Mouse (Mus musculus): ENCODE data around the gene Etnk1. TPM values are rescaled to one million over a fixed set of nuclear protein-coding genes. Genes with fewer than 3 reads are reported as not detected.
"Not testable (repeated sequence)": the region's sequence is repeated elsewhere in the genome, so short reads cannot be mapped to it uniquely, and the experiment has no call there.

Etnk1 gene
- total RNA-seq, 2 experiments from 2014 or later: 173 to 175 TPM

DNA sequence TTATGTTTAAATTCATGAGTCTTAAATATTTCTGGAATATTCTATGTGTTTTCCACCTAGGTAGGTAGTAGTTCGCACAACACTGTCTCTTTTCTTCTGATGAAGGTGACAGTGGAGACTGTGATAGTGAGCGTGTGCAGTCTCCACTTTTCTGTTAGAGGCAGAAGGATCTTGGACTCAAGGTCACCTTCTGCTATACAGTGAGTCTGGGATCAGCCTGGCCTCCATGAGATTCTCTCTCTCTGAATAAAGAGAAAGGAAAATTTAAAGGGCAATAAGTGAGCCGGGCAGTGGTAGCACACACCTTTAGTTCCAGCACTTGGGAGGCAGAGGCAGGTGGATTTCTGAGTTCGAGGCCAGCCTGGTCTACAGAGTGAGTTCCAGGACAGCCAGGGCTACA lies 24.2 kb upstream of the Etnk1 start:
- TF ChIP-seq CTCF (conservative IDR thresholded peaks at IDR 0.05): no peak
- no peak overlapping the region for H3K27ac ChIP-seq
- no peak for DNase-seq (ENCODE audit: low spot score in 2 of 2)
- H3K4me3 ChIP-seq: no peak overlapping the region

DNA sequence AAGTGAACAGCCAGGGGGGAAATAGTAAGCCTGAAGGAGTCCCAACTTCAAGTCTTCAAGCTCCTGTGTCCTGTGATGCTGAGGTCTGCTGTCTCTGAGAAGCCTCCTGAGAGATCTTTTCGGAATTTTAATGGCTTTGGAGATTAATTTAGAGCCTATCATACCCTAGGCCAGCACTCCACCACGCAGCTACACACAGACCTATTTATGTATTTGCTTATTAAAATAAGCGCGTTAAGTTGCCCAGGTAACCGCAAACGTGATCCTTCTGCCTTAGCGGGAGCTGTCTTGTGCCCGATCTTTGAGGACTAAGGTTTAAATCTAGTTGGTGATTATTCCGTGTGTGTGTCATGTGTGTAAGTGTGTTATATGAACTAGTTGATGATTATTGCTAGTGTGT lies 23.7 kb upstream of the Etnk1 start:
- no peak for DNase-seq (ENCODE audit: low spot score in 2 of 2)
- no peak overlapping the region for H3K27ac ChIP-seq
- H3K4me3 ChIP-seq: peak overlapping the region; percentile 62
- no peak for TF ChIP-seq CTCF (conservative IDR thresholded peaks at IDR 0.05)

GRCm38 (mm10) chr6:143143775-143144273 lies 23.2 kb upstream of the Etnk1 start:
- DNase-seq (ENCODE audit: low spot score in 2 of 2): no peak
- Histone ChIP-seq H3K27ac (peak overlapping the region; percentile 64; the same call in 1 of the 2 replicates), H3K4me3 (peak overlapping the region; percentile 62)
- TF ChIP-seq CTCF (conservative IDR thresholded peaks at IDR 0.05): 0 out of 2 replicates have a peak, but pooled peaks have one; percentile 20

- Histone ChIP-seq H3K4me3 (no peak overlapping the region), H3K27ac (no peak overlapping the region)
- no peak for TF ChIP-seq CTCF (conservative IDR thresholded peaks at IDR 0.05)
- no peak for DNase-seq (ENCODE audit: low spot score in 2 of 2)
These were observed 22.5 kb upstream of the Etnk1 start for GRCm38 (mm10) chr6:143144556-143144955.

GRCm38 (mm10) chr6:143145051-143145450 lies 22.0 kb upstream of the Etnk1 start:
- no peak for TF ChIP-seq CTCF (conservative IDR thresholded peaks at IDR 0.05)
- Histone ChIP-seq H3K4me3 (no peak overlapping the region), H3K27ac (no peak overlapping the region)
- DNase-seq (ENCODE audit: low spot score in 2 of 2): no peak

- H3K27ac ChIP-seq: no peak overlapping the region
- DNase-seq (ENCODE audit: low spot score in 2 of 2): no peak
- no peak for TF ChIP-seq CTCF (conservative IDR thresholded peaks at IDR 0.05)
- no peak overlapping the region for H3K4me3 ChIP-seq
These were observed 20.3 kb upstream of the Etnk1 start for GRCm38 (mm10) chr6:143146756-143147155.

- no peak for DNase-seq (ENCODE audit: low spot score in 2 of 2)
- H3K4me3 ChIP-seq: no peak overlapping the region
- no peak for TF ChIP-seq CTCF (conservative IDR thresholded peaks at IDR 0.05)
- H3K27ac ChIP-seq: no peak overlapping the region
These were observed 18.2 kb upstream of the Etnk1 start for GRCm38 (mm10) chr6:143148868-143149267.

DNA sequence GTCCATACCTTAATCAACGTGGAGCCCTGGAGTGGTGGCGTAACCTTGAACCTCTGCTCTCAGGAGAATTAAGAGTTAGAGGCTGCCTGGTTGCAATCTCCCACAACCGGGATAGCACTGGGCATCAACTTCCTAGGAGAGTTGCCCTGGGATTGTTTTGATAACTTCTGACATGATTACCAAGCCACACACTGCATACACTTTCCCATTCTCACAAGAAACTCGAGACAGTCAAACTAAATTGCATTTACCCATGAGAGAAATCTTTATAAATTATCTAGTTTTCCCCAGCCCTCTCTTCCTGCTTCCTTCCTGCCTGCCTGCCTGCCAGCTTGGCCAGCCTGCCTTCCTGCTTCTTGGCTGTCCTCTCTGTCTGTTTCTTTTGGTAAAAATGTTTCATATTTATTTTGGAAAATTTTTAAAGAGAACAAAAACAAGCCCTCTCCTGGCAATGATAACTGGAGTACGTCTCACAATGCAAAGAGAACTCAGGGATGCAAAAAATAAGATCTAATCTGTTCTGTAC lies 17.2 kb upstream of the Etnk1 start:
- Histone ChIP-seq H3K27ac (no peak overlapping the region), H3K4me3 (no peak overlapping the region)
- DNase-seq (ENCODE audit: low spot score in 2 of 2): no peak
- TF ChIP-seq CTCF (conservative IDR thresholded peaks at IDR 0.05): no peak

DNA sequence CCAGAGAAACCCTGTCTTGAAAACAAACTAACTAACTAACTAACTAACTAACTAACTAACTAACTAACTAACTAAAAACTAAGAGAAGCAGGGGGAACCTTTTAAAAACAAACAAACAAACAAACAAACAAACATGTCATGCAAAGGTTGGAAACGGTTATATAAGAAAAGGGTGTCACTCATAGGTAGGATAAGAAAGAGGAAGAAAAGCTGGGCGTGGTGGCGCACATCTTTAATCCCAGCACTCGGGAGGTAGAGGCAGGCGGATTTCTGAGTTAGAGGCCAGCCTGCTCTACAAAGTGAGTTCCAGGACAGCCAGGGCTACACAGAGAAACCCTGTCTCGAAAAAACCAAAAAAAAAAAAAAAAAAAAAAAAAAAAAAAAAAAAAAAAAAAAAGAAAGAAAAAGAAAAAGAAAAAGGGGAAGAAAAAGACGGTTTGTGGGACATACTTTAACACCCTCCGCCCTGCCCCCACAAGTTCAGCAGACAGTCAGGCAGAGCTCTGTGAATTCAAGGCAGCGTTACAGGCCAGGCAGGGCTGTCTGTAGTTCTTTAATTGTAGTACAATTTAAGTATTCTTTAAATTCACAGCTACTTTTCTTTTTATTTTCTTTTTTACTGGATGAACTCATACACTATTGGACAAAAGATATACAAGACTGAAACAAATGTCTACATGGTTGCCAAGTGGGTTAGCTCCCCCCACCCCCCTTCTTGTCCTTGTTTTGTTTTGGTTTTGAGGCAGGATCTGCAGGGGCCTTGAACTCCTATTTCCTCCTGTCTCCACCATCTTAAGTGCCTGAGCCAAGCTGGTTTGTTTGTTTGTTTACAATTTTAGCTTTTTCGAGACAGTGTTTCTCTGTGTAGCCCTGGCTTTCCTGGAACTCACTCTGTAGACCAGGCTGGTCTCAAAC lies 15.7 kb upstream of the Etnk1 start:
- H3K27ac ChIP-seq; DNase-seq (ENCODE audit: low spot score in 2 of 2); H3K4me3 ChIP-seq: not testable (repeated sequence)

DNA sequence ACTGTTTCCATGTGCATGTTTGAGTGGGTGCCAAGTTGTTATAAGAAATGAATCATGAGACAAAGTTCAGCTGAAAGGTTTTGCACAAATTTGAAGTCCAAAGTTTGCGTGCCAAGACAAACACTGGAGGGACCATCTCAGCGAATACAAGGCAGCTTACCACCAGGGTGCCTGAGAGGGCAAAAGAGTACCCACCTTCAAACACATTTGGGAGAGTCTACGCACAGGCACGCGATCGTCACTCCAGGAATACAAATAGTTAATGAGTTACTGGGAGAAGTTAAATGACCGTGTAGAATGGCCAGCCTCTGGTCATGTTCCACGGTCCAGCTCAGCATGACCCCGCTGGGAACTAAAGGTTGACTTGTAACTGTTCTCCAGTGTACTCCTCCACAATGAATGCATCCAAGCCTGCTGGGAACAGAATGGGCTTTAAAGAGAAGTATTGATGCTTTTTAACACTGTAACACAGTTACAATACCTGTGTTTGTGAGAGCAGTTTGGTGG lies 14.6 kb upstream of the Etnk1 start:
- Histone ChIP-seq H3K4me3 (no peak overlapping the region), H3K27ac (no peak overlapping the region)
- no peak for DNase-seq (ENCODE audit: low spot score in 2 of 2)
- no peak for TF ChIP-seq CTCF (conservative IDR thresholded peaks at IDR 0.05)

GRCm38 (mm10) chr6:143153160-143153559 lies 13.9 kb upstream of the Etnk1 start:
- DNase-seq (ENCODE audit: low spot score in 2 of 2): no peak
- Histone ChIP-seq H3K27ac (no peak overlapping the region), H3K4me3 (no peak overlapping the region)
- no peak for TF ChIP-seq CTCF (conservative IDR thresholded peaks at IDR 0.05)

DNA sequence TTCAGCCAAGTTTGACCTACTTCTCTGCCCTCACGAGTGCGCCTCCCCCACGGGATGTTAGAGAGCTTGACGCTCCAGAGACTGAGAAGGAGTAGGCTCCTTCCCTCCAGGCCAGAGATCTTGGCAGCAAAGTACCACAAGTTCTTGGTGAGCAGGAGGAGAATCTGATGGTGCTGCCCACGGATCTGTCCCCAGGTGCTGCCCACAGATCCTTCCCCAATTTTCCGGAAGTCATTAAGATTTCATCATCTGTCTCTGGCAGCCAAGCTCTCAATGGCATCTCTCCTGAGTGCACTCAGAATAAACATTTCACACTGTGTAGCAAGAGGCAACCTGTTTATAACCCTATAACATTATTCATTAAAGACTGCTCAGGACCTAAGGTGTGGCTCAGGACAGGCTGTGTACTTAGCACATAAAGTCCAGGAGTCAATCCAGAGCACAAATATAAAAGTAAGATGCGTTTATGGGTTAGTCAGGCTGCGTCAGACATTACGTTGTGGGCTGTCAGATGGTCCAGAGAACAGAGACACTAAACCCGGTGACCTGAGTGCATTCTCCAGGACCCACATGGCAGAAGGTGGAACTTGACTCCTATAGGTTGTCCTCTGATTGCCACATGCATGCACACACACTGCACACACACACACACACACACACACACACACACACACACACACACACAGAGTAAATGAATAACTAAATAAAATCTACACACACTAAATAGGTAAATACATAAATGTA lies 13.1 kb upstream of the Etnk1 start:
- Histone ChIP-seq H3K4me3 (no peak overlapping the region), H3K27ac (no peak overlapping the region)
- no peak for TF ChIP-seq CTCF (conservative IDR thresholded peaks at IDR 0.05)
- DNase-seq (ENCODE audit: low spot score in 2 of 2): no peak

DNA sequence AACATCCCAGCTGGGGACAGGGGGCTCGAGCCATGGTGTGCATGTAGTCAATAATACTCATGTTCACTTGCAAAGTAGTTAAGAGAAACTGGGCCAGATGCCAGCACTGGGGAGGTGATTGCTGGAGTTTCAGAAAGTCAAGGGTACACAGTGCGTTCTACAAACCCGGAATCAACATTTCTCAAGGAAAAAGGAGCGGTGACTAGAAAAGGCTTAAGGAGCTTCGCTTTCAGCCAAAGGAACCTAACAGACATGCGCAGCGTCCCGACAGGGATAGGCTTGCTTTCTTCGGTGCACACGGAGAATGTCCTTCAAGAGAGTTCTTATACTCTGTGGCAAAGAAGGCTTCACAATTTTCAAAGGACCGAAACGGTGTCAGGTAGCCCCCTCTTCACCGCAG lies 12.1 kb upstream of the Etnk1 start:
- TF ChIP-seq CTCF (conservative IDR thresholded peaks at IDR 0.05): no peak

More for the DNA sequence above, 12.1 kb upstream of the Etnk1 start:
- Histone ChIP-seq H3K27ac (no peak overlapping the region), H3K4me3 (no peak overlapping the region)
- DNase-seq (ENCODE audit: low spot score in 2 of 2): no peak

All from layer of hippocampus, adult 2 months (tissue).